Mouse (Mus musculus) liver, embryonic 14.5 days (tissue): ENCODE measurements around the gene Elf5.

Experiments used
- CTCF ChIP-seq: IDR thresholded peaks from 2 replicates; pipeline ENCODE4 v1.5.1; 2016; ENCODE audit warnings: antibody characterized with exemption, low read depth, control low read depth
- EP300 ChIP-seq: IDR thresholded peaks from 2 replicates; pipeline ENCODE4 v1.6.1; 2016; ENCODE audit warnings: antibody characterized with exemption, low read depth

DNA sequence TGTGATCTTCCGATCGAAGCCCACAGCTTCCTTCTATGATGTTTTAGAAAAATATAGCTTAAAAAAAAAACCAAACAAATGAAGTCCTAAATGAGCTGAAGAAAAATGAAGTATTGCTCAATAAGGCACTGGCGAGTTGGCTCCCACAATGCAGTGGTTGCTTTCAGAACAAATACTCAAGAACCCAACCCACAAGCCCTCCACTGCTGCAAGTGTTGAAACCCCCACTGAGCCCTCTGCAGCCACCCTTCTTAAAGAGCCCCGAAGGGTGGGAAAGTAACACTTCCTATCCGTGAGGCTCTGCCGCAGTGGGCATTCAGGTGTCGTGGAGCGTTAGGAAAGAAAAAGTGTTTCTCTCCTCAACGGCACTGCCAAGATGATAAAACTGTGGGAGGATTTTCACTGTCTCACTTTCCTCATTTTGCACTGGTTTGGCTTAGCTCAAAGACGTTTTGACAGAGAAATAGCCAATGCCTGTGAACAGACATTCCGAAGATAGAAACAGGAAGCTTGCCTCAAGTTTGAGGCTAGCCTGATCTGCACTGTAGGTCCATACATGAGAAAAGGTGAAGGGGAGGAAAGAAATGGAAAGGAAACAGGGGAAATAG is 14.1 kb downstream of the Elf5 start:
- TF ChIP-seq EP300 (no peak), CTCF (no peak)
